Mouse (Mus musculus) lung, embryonic 14.5 days (tissue): ENCODE results near the gene Papss2. TPM values are rescaled to one million over a fixed set of nuclear protein-coding genes. Genes with fewer than 3 reads are reported as not detected.

Experiments used
- ATAC-seq: fragments of 200-750 bp; cut with Nextera tagmentation; 2 replicates; pipeline ENCODE4 v1.8.0; 2017; ENCODE audit warnings: mild to moderate bottlenecking, moderate TSS enrichment, moderate library complexity; ENCODE audit not compliant: insufficient read depth
- DNase-seq: peaks from one replicate; pipeline ENCODE4 v3.0.0-alpha.2; 2015
- H3K27ac ChIP-seq: fragments of 300-500 bp; sonication (generic); 2 replicates; pipeline ENCODE4 v1.5.1; 2014; ENCODE audit warnings: low read depth, mild to moderate bottlenecking, moderate library complexity
- H3K27me3 ChIP-seq: fragments of 300-500 bp; sonication (generic); 2 replicates; pipeline ENCODE4 v1.6.1; 2014; ENCODE audit warnings: low read length, control low read depth; ENCODE audit not compliant: insufficient read depth
- H3K36me3 ChIP-seq: fragments of 300-500 bp; sonication (generic); 2 replicates; pipeline ENCODE4 v1.6.1; 2014; ENCODE audit warnings: control low read depth; ENCODE audit not compliant: insufficient read depth
- H3K4me1 ChIP-seq: fragments of 300-500 bp; sonication (generic); 2 replicates; pipeline ENCODE4 v1.6.1; 2014; ENCODE audit warnings: antibody characterized with exemption, control low read depth; ENCODE audit not compliant: insufficient read depth
- H3K4me2 ChIP-seq: fragments of 300-500 bp; sonication (generic); 2 replicates; pipeline ENCODE4 v1.6.1; 2014; ENCODE audit warnings: mild to moderate bottlenecking
- H3K4me3 ChIP-seq: fragments of 300-500 bp; sonication (generic); 2 replicates; pipeline ENCODE4 v1.5.1; 2014; ENCODE audit warnings: low read depth, low read length
- H3K9ac ChIP-seq: fragments of 300-500 bp; sonication (generic); 2 replicates; pipeline ENCODE4 v1.6.1; 2014
- H3K9me3 ChIP-seq: fragments of 300-500 bp; sonication (generic); 2 replicates; pipeline ENCODE4 v1.6.1; 2016; ENCODE audit warnings: low read depth, low read length, control low read depth
- CTCF ChIP-seq: IDR thresholded peaks from 2 replicates; pipeline ENCODE4 v1.5.1; 2016; ENCODE audit warnings: antibody characterized with exemption, low read depth
- WGBS: fragments of 180-500 bp; shearing (Covaris S2); extraction: QIAGEN DNeasy Blood & Tissue Kit; methylation state at CpG from one replicate; pipeline ENCODE4 v1.1.7; 2014; 5-methylcytosine and 5-hydroxymethylcytosine counted together
- polyA plus RNA-seq: library from polyadenylated mRNA; unstranded; fragments of >200 nt; fragmentation: Nextera tagmentation; extraction: Ambion mirVana; gene quantifications from 2 replicates; pipeline ENCODE4 v1.2.1, GENCODE M21; 2014

Papss2 gene
- polyA plus RNA-seq, 1 experiment from 2014 or later = 3.4 TPM

DNA sequence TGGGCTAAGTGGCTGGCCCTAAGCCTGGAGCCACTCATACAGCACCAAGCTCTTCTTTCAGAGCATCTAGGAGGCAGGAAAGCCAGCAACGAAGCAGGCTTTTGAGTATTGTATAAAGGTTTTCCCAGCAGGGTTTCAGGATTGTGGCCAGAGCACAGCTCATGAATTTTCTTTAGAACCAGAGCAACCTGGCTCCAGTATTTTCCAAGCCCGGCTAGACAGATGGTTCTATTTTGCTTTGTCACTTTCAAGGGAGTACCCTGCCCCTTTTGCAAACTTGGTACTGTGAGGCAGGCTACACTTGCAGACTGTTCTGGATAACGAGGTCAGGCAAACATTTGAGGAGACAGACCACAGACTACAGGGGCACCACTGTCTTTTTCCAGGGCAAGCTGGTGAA, 40.3 kb upstream of the Papss2 start:
- ATAC-seq (no peak), DNase-seq (no peak)
- Histone ChIP-seq H3K4me3 (no peak overlapping the region), H3K4me2 (no peak overlapping the region), H3K9ac (no peak overlapping the region), H3K27me3 (no peaks in the 10 kb centered on the region), H3K4me1 (no peaks in the 10 kb centered on the region), H3K27ac (no peak overlapping the region), H3K36me3 (no peaks in the 10 kb centered on the region), H3K9me3 (no peaks in the 10 kb centered on the region)
- 40% methylated on average over 3 of the region's 3 CpGs for WGBS
- TF ChIP-seq CTCF = no peak

GRCm38 (mm10) chr19:32567025-32567424, 28.6 kb upstream of the Papss2 start:
- no peaks in the 10 kb centered on the region for H3K36me3 ChIP-seq
- no peak for DNase-seq
- TF ChIP-seq CTCF = no peak

GRCm38 (mm10) chr19:32567447-32567846, 28.1 kb upstream of the Papss2 start:
- Histone ChIP-seq H3K36me3 (no peaks in the 10 kb centered on the region), H3K9ac (no peak overlapping the region), H3K4me2 (no peak overlapping the region), H3K27ac (no peak overlapping the region), H3K27me3 (no peaks in the 10 kb centered on the region), H3K4me1 (no peaks in the 10 kb centered on the region), H3K4me3 (no peak overlapping the region), H3K9me3 (no peaks in the 10 kb centered on the region)
- ATAC-seq (no peak), DNase-seq (no peak)
- TF ChIP-seq CTCF = no peak
- WGBS = 79% methylated on average over 5 of the region's 5 CpGs

More at GRCm38 (mm10) chr19:32567025-32567424, 28.6 kb upstream of the Papss2 start:
- no peak overlapping the region for H3K27ac ChIP-seq
- H3K4me2 ChIP-seq = no peak overlapping the region
- H3K27me3 ChIP-seq = no peaks in the 10 kb centered on the region
- WGBS = 66% methylated on average over 8 of the region's 8 CpGs
- ATAC-seq = no peak
- H3K4me3 ChIP-seq = no peak overlapping the region
- H3K4me1 ChIP-seq = no peaks in the 10 kb centered on the region
- no peak overlapping the region for H3K9ac ChIP-seq
- H3K9me3 ChIP-seq = no peaks in the 10 kb centered on the region

GRCm38 (mm10) chr19:32568470-32568869, 27.1 kb upstream of the Papss2 start:
- ATAC-seq (no peak), DNase-seq (no peak)
- H3K36me3 ChIP-seq = no peaks in the 10 kb centered on the region
- H3K4me3 ChIP-seq = no peak overlapping the region
- no peaks in the 10 kb centered on the region for H3K4me1 ChIP-seq
- H3K27ac ChIP-seq = no peak overlapping the region
- no peaks in the 10 kb centered on the region for H3K27me3 ChIP-seq
- no peaks in the 10 kb centered on the region for H3K9me3 ChIP-seq
- 77% methylated on average over 3 of the region's 3 CpGs for WGBS
- no peak for TF ChIP-seq CTCF
- no peak overlapping the region for H3K9ac ChIP-seq
- H3K4me2 ChIP-seq = no peak overlapping the region

DNA sequence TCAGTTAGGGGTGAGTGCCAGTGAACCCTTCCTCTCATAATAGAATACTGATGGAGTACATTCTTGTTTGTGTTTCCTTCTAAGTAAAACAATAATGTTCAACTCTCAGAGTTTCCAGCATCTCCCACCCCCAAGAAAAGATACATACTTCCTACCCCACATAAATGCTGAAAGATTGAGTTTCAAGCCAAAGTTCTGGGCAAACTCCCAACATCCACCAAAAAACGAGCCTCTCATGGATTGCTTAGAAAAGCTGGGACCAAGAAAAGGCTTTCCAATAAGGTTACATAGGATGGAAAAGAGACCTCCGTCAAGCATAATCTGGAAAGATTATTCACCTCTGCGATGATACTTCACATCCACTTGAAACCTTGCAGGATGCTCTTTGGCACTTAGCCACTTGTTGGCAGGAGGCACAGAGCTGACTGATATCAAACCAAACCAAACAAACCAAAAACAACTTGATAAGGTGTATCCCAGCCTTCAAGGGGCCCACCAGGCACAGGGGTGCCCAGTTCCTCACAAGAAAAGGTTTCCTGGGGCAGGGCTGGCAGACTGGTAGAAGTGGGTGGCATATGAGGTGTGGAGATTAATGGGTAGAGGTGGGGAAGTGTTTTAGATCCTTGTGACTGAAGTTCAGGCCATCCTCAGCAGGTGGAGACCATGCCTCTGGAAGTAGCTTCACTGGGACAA, 26.5 kb upstream of the Papss2 start:
- TF ChIP-seq CTCF = no peak
- H3K9ac ChIP-seq = no peak overlapping the region
- no peak overlapping the region for H3K27ac ChIP-seq
- no peak overlapping the region for H3K4me2 ChIP-seq
- no peak overlapping the region for H3K4me3 ChIP-seq
- no peak for ATAC-seq
- no peaks in the 10 kb centered on the region for H3K27me3 ChIP-seq
- WGBS = 72% methylated on average over 3 of the region's 3 CpGs
- H3K36me3 ChIP-seq = no peaks in the 10 kb centered on the region
- no peaks in the 10 kb centered on the region for H3K4me1 ChIP-seq
- H3K9me3 ChIP-seq = no peaks in the 10 kb centered on the region
- DNase-seq = no peak

DNA sequence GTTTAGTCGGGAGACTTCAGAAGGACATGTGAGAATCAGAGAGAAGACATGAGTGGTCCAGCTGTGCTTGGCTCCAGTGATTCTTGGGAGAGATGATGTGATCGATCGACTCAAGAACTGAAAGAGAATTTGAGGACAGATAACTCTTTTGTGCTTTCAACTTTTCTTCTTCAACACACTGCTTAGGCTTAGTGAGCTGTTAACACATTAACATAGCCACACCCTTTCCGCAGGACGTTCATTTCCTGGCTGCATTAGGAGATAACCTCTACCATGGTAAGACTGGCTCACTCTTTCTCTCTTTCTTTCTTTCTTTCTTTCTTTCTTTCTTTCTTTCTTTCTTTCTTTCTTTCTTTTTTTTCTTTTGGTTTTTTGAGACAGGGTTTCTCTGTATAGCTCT, 25.9 kb upstream of the Papss2 start:
- Histone ChIP-seq H3K4me1 (no peaks in the 10 kb centered on the region), H3K4me2 (no peak overlapping the region), H3K36me3 (no peaks in the 10 kb centered on the region), H3K27ac (no peak overlapping the region), H3K9me3 (no peaks in the 10 kb centered on the region), H3K27me3 (no peaks in the 10 kb centered on the region), H3K4me3 (no peak overlapping the region), H3K9ac (no peak overlapping the region)
- TF ChIP-seq CTCF = no peak
- ATAC-seq (no peak), DNase-seq (no peak)
- WGBS = 78% methylated on average over 5 of the region's 5 CpGs

DNA sequence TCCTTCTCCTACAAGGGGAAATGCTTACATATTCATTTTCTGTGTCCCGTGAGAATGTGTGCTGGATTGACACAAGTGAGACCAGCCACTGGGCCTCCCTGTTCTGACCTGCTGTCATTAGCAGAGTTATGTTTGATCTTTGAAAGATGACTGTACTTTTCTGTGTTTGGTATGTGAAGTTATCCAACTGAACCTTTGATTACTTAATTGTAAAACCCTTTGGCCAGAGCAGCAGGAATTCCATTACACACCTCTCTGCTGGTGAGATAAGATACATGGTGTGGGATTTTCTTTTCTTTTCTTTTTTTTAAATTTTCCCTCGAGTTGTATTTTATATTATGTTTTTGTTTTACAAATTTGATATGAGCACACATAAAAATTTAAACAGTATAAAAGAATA, 23.4 kb upstream of the Papss2 start:
- Histone ChIP-seq H3K9ac (no peak overlapping the region), H3K36me3 (no peaks in the 10 kb centered on the region), H3K27me3 (no peaks in the 10 kb centered on the region), H3K4me3 (no peak overlapping the region), H3K9me3 (no peaks in the 10 kb centered on the region), H3K4me2 (no peak overlapping the region), H3K4me1 (no peaks in the 10 kb centered on the region), H3K27ac (no peak overlapping the region)
- ATAC-seq (no peak), DNase-seq (no peak)
- whole genome bisulfite sequencing = 37% methylated on average over 2 of the region's 2 CpGs
- TF ChIP-seq CTCF = no peak
